Mouse (Mus musculus): ENCODE data around the gene Gm8653.
"Not testable (repeated sequence)": the region's sequence is repeated elsewhere in the genome, so short reads cannot be mapped to it uniquely, and the experiment has no call there.

The Gm8653 gene

GRCm38 (mm10) chr7:22201164-22201563 is at the start of gene Gm8653:
Gene Gm8653, minus strand, starts transcription at chr7:22201264.
- not testable (repeated sequence) for DNase-seq (ENCODE audit: low read depth, low spot score)

- not testable (repeated sequence) for DNase-seq (ENCODE audit: low read depth, low spot score)
Observed at GRCm38 (mm10) chr7:22229384-22229783, 28.3 kb upstream of the Gm8653 start, which contains the start of gene Gm8453. Gene Gm8453, minus strand, starts transcription at chr7:22229484.

- DNase-seq (ENCODE audit: low read depth, low spot score) = not testable (repeated sequence)
Observed at GRCm38 (mm10) chr7:22189077-22189476, 12.0 kb downstream of the Gm8653 start, which contains the start of gene Vmn1r143. Gene Vmn1r143, plus strand, starts transcription at chr7:22189377.

GRCm38 (mm10) chr7:22163935-22164334 is 37.1 kb downstream of the Gm8653 start, which contains the start of gene Vmn1r142:
Gene Vmn1r142, minus strand, starts transcription at chr7:22164035.
- not testable (repeated sequence) for DNase-seq (ENCODE audit: low read depth, low spot score)
